Mouse (Mus musculus): Measurements from ENCODE around the gene Sapcd1. TPM values are rescaled to one million over a fixed set of nuclear protein-coding genes. Genes with fewer than 3 reads are reported as not detected.
"Not testable (repeated sequence)": the region's sequence is repeated elsewhere in the genome, so short reads cannot be mapped to it uniquely, and the experiment has no call there.

The Sapcd1 gene
- polyA plus RNA-seq, 1 experiment from 2014 or later = 2.2 TPM

DNA sequence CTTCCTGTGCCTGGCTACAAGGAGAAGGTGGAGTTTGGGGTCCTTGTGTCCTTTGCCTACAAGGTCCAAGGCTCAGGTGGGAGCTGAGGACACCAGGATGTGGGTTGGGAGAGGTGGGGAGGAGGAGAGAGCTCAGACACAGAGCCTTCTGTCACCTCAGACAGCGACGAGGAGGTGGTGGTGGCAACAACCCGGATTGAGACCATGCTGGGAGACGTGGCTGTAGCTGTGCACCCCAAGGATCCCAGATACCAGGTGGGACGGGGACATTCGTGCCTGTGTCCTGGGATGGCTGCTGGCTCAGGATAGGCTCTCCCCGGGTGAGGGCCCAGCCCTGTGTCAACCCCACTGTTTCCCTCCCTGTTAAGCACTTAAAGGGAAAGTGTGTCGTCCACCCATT lies 16.4 kb downstream of the Sapcd1 start:
- no peaks in the 10 kb centered on the region for H3K27me3 ChIP-seq (ENCODE audit: control insufficient read depth, insufficient read depth, low read length)
- 85% methylated on average over 8 of the region's 8 CpGs for WGBS
- H3K9me3 ChIP-seq (ENCODE audit: control insufficient read depth, low read length) = no peaks in the 10 kb centered on the region
- ATAC-seq (ENCODE audit: insufficient number of reproducible peaks, insufficient read depth, low FRiP score, low read depth) = no peak
- no peak overlapping the region for H3K4me3 ChIP-seq (ENCODE audit: control insufficient read depth in 1 of 2, insufficient read depth in 1 of 2, low read depth in 1 of 2, low read length in 2 of 2)
- peaks cover 5 to 6% of the 10 kb centered on the region in 2 experiments for H3K4me1 ChIP-seq (ENCODE audit: control insufficient read depth in 2 of 2, insufficient read depth in 2 of 2, low read length in 2 of 2)
- no peak overlapping the region for H3K4me2 ChIP-seq (ENCODE audit: low read length)
- peaks cover 94% of the 10 kb centered on the region for H3K36me3 ChIP-seq (ENCODE audit: control insufficient read depth, insufficient read depth, low read length)
- no peak overlapping the region for H3K9ac ChIP-seq (ENCODE audit: low read length)
- H3K27ac ChIP-seq (replicated peaks in 1 of 2; ENCODE audit: control insufficient read depth in 1 of 2, insufficient read depth in 1 of 2, low read depth in 2 of 2, low read length in 2 of 2) = no peak overlapping the region

DNA sequence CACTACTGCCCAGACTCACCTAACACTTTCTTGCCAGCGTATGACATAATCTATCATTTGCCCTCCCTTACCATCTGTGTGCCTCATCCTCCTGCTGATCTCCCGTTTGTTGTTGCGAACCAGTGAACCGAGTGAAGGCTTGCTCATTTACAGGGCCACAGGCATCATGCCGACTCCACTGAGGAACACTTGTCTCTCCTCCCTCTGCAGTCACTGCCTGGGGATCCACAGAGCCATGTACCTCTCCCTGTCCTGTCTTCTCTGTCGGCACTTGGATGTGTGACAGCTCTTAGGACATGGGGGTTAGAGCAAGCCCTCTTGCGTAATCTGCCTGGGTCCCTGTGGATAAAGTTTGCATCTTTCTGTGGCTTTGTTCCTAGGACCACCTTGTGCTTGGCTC lies 18.2 kb downstream of the Sapcd1 start:
- Histone ChIP-seq H3K9me3 (ENCODE audit: control insufficient read depth, low read length) (no peaks in the 10 kb centered on the region), H3K36me3 (ENCODE audit: control insufficient read depth, insufficient read depth, low read length) (peaks cover 96% of the 10 kb centered on the region), H3K4me1 (ENCODE audit: control insufficient read depth in 2 of 2, insufficient read depth in 2 of 2, low read length in 2 of 2) (no peaks in the 10 kb centered on the region), H3K27ac (replicated peaks in 1 of 2; ENCODE audit: control insufficient read depth in 1 of 2, insufficient read depth in 1 of 2, low read depth in 2 of 2, low read length in 2 of 2) (no peak overlapping the region), H3K27me3 (ENCODE audit: control insufficient read depth, insufficient read depth, low read length) (no peaks in the 10 kb centered on the region), H3K4me2 (ENCODE audit: low read length) (no peak overlapping the region), H3K4me3 (ENCODE audit: control insufficient read depth in 1 of 2, insufficient read depth in 1 of 2, low read depth in 1 of 2, low read length in 2 of 2) (no peak overlapping the region), H3K9ac (ENCODE audit: low read length) (no peak overlapping the region)
- WGBS = 88% methylated on average over 7 of the region's 7 CpGs
- no peak for ATAC-seq (ENCODE audit: insufficient number of reproducible peaks, insufficient read depth, low FRiP score, low read depth)

DNA sequence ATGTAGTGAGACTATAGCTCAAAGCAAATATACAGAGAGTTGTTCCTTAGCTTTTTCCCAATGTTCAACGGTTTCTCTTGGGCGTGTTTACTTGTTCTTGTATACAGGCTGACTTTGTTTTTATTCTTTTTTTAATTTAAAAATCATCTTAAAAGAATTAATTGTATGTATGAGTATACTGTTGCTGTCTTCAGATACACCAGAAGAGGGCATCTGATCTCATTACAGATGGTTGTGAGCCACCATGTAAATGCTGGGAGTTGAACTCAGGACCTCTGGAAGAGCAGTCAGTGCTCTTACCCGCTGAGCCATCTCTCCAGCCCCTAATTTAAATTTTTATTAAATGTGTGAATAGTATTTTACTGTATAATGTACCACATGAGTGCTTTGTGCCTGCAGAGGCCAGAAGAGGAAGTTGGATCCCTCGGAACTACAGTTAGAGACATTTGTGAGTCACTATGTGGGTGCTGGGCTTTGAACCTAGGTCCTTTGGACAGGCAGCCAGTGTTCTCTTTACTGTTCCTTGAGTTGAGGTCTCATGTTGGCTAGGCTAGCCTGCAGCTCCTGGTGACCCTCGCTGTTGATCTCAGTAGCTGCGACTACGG lies 20.3 kb downstream of the Sapcd1 start:
- ATAC-seq (ENCODE audit: insufficient number of reproducible peaks, insufficient read depth, low FRiP score, low read depth) = no peak
- H3K27me3 ChIP-seq (ENCODE audit: control insufficient read depth, insufficient read depth, low read length) = no peaks in the 10 kb centered on the region
- H3K4me1 ChIP-seq (ENCODE audit: control insufficient read depth in 2 of 2, insufficient read depth in 2 of 2, low read length in 2 of 2) = peaks cover 2 to 10% of the 10 kb centered on the region in 2 experiments
- H3K9me3 ChIP-seq (ENCODE audit: control insufficient read depth, low read length) = no peaks in the 10 kb centered on the region
- H3K36me3 ChIP-seq (ENCODE audit: control insufficient read depth, insufficient read depth, low read length) = peaks cover 86% of the 10 kb centered on the region
- WGBS = 96% methylated on average over 7 of the region's 7 CpGs
- H3K9ac ChIP-seq (ENCODE audit: low read length) = no peak overlapping the region
- H3K4me2 ChIP-seq (ENCODE audit: low read length) = no peak overlapping the region
- no peak overlapping the region for H3K27ac ChIP-seq (replicated peaks in 1 of 2; ENCODE audit: control insufficient read depth in 1 of 2, insufficient read depth in 1 of 2, low read depth in 2 of 2, low read length in 2 of 2)
- no peak overlapping the region for H3K4me3 ChIP-seq (ENCODE audit: control insufficient read depth in 1 of 2, insufficient read depth in 1 of 2, low read depth in 1 of 2, low read length in 2 of 2)

DNA sequence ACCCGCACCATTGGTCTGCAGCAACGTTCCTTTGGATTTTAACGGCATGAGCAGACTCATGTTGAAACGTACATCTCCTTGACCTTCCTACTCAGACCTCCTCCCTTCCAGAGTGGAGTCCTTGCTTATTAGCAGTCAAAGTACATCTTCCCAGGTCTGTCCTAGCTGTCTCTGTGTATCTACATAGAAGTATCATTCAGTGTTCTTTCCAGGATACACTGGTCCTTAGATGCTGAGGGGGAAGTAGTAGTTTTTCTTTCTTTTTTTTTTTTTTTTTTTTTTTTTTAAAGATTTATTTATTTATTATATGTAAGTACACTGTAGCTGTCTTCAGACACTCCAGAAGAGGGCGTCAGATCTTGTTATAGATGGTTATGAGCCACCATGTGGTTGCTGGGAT lies 21.9 kb downstream of the Sapcd1 start:
- ATAC-seq (ENCODE audit: insufficient number of reproducible peaks, insufficient read depth, low FRiP score, low read depth); H3K4me3 ChIP-seq (ENCODE audit: control insufficient read depth in 1 of 2, insufficient read depth in 1 of 2, low read depth in 1 of 2, low read length in 2 of 2); H3K27me3 ChIP-seq (ENCODE audit: control insufficient read depth, insufficient read depth, low read length); H3K27ac ChIP-seq (replicated peaks in 1 of 2; ENCODE audit: control insufficient read depth in 1 of 2, insufficient read depth in 1 of 2, low read depth in 2 of 2, low read length in 2 of 2); H3K4me2 ChIP-seq (ENCODE audit: low read length); H3K9ac ChIP-seq (ENCODE audit: low read length); H3K9me3 ChIP-seq (ENCODE audit: control insufficient read depth, low read length): not testable (repeated sequence)
- Histone ChIP-seq H3K4me1 (ENCODE audit: control insufficient read depth in 2 of 2, insufficient read depth in 2 of 2, low read length in 2 of 2) (peaks cover 7 to 18% of the 10 kb centered on the region in 2 experiments), H3K36me3 (ENCODE audit: control insufficient read depth, insufficient read depth, low read length) (peaks cover 71% of the 10 kb centered on the region)
- WGBS = 93% methylated on average over 4 of the region's 5 CpGs

DNA sequence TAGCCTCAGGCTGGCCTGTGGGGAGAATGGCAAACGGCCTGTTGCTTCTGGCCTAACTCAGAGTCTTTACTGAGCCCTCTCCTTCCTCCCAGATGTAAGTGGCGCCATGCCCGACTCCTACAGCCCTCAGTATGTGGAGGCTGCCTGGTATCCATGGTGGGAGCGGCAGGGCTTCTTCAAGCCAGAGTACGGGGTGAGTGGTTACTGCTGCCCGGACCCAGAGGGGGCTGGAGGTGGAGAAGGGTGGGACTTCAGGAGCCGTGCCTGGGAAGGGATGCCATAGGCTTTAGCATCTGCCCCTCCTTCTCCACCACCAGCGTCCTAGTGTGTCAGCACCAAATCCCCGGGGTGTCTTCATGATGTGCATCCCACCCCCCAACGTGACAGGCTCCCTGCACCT lies 22.7 kb downstream of the Sapcd1 start:
- Histone ChIP-seq H3K4me1 (ENCODE audit: control insufficient read depth in 2 of 2, insufficient read depth in 2 of 2, low read length in 2 of 2) (peaks cover 7 to 18% of the 10 kb centered on the region in 2 experiments), H3K4me3 (ENCODE audit: control insufficient read depth in 1 of 2, insufficient read depth in 1 of 2, low read depth in 1 of 2, low read length in 2 of 2) (no peak overlapping the region)
- no peak for ATAC-seq (ENCODE audit: insufficient number of reproducible peaks, insufficient read depth, low FRiP score, low read depth)

DNA sequence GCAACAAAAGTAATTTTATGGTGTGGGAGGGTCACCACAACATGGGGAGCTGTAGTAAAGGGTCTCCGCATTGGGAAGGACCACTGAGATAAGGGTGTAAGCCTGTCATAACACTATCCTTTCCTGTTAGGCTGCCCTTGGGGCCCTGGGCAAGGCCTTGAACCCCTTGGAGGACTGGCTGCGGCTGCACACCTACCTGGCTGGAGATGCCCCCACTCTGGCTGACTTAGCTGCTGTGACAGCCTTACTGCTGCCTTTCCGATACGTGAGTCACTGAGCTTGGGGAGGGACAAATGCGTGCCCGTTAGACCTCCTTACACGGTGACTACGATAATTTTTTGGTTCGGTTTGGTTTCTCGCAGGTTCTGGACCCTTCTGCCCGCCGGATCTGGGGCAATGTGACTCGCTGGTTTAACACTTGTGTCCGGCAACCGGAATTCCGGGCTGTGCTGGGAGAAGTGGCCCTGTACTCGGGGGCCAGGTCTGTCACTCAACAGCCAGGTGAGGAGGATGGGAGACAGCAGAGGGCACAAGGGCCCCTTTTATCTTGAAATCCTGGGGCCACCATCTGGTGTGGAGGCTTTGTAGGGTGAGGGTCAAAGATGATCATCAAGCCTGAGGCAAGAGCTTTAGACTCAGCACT lies 23.6 kb downstream of the Sapcd1 start:
- H3K27ac ChIP-seq (replicated peaks in 1 of 2; ENCODE audit: control insufficient read depth in 1 of 2, insufficient read depth in 1 of 2, low read depth in 2 of 2, low read length in 2 of 2) = no peak overlapping the region
- H3K9ac ChIP-seq (ENCODE audit: low read length) = no peak overlapping the region
- H3K4me3 ChIP-seq (ENCODE audit: control insufficient read depth in 1 of 2, insufficient read depth in 1 of 2, low read depth in 1 of 2, low read length in 2 of 2) = no peak overlapping the region
- peaks cover 53% of the 10 kb centered on the region for H3K36me3 ChIP-seq (ENCODE audit: control insufficient read depth, insufficient read depth, low read length)
- no peaks in the 10 kb centered on the region for H3K9me3 ChIP-seq (ENCODE audit: control insufficient read depth, low read length)
- 93% methylated on average over 17 of the region's 17 CpGs for WGBS
- ATAC-seq (ENCODE audit: insufficient number of reproducible peaks, insufficient read depth, low FRiP score, low read depth) = no peak
- H3K4me1 ChIP-seq (ENCODE audit: control insufficient read depth in 2 of 2, insufficient read depth in 2 of 2, low read length in 2 of 2) = peaks cover 14 to 28% of the 10 kb centered on the region in 2 experiments
- no peaks in the 10 kb centered on the region for H3K27me3 ChIP-seq (ENCODE audit: control insufficient read depth, insufficient read depth, low read length)
- no peak overlapping the region for H3K4me2 ChIP-seq (ENCODE audit: low read length)

More for the DNA sequence above, 22.7 kb downstream of the Sapcd1 start:
- Histone ChIP-seq H3K27ac (replicated peaks in 1 of 2; ENCODE audit: control insufficient read depth in 1 of 2, insufficient read depth in 1 of 2, low read depth in 2 of 2, low read length in 2 of 2) (no peak overlapping the region), H3K27me3 (ENCODE audit: control insufficient read depth, insufficient read depth, low read length) (no peaks in the 10 kb centered on the region), H3K9ac (ENCODE audit: low read length) (no peak overlapping the region), H3K4me2 (ENCODE audit: low read length) (no peak overlapping the region), H3K36me3 (ENCODE audit: control insufficient read depth, insufficient read depth, low read length) (peaks cover 63% of the 10 kb centered on the region), H3K9me3 (ENCODE audit: control insufficient read depth, low read length) (no peaks in the 10 kb centered on the region)
- WGBS = 86% methylated on average over 10 of the region's 10 CpGs

DNA sequence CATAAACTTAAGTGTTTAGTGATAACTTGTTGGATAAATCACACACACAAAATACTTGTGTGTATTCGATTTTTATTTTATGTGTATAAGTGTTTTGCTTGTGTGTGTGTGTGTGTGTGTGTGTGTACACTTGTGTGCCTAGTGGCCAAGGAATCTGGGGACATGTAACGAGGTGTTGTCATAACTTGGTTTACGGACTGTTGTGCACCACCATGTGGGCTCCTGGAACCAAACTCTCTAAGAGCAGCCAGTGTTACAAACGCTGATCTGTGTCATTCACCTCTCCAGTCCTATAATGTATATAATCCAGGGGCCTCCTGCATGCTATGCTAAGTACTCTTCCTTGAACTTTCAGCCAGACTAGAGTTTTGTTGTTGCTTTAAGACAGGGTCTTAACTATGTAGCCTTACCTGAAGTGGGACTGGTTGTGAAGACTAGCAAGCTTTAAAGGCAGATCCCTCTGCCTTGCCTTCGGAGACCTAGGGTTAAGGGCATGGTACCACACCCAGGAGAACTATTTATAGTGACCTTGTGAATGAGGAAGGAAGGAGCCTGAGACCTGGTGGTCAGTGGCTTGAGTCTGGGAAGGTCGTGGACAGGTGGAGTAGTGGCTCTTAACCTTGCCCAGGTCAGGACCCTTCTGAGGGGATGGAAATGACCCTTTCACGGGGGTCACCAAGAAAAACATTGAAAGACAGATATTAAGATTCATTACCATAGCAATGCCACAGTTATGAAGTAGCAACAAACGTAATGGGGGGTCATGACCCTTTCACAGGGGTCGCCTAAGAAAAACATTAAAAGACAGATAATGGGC lies 24.6 kb downstream of the Sapcd1 start:
- no peak overlapping the region for H3K27ac ChIP-seq (replicated peaks in 1 of 2; ENCODE audit: control insufficient read depth in 1 of 2, insufficient read depth in 1 of 2, low read depth in 2 of 2, low read length in 2 of 2)
- no peaks in the 10 kb centered on the region for H3K9me3 ChIP-seq (ENCODE audit: control insufficient read depth, low read length)
- peak overlapping the region in 1 of 2 experiments; percentile 74; a peak in 1 of 4 replicates for H3K4me3 ChIP-seq (ENCODE audit: control insufficient read depth in 1 of 2, insufficient read depth in 1 of 2, low read depth in 1 of 2, low read length in 2 of 2)
- WGBS = 56% methylated on average over 9 of the region's 9 CpGs
- H3K9ac ChIP-seq (ENCODE audit: low read length) = peak overlapping the region; percentile 93; the same call in 1 of the 2 replicates
- ATAC-seq (ENCODE audit: insufficient number of reproducible peaks, insufficient read depth, low FRiP score, low read depth) = no peak
- H3K27me3 ChIP-seq (ENCODE audit: control insufficient read depth, insufficient read depth, low read length) = no peaks in the 10 kb centered on the region
- H3K36me3 ChIP-seq (ENCODE audit: control insufficient read depth, insufficient read depth, low read length) = peaks cover 52% of the 10 kb centered on the region
- H3K4me2 ChIP-seq (ENCODE audit: low read length) = peak overlapping the region; percentile 98
- H3K4me1 ChIP-seq (ENCODE audit: control insufficient read depth in 2 of 2, insufficient read depth in 2 of 2, low read length in 2 of 2) = peaks cover 14 to 35% of the 10 kb centered on the region in 2 experiments

Measured in heart, embryonic 14.5 days (tissue).